Mouse (Mus musculus) heart, adult 2 months (tissue): ENCODE measurements at regions not wholly inside any gene's neighbourhood (a gene's known extent, or its start where the extent isn't known, plus 50 kb on each side); places are given as distances from the start of the nearest gene placed in this dataset.
A peak's percentile ranks its signal among the peaks of the same experiment; 100 is the strongest.

Experiments
- CTCF ChIP-seq: fragments of 200-600 bp; IDR thresholded peaks from 2 replicates; pipeline ENCODE4 v1.8.1; 2022; ENCODE audit warnings: antibody characterized with exemption, mild to moderate bottlenecking, moderate library complexity
- EP300 ChIP-seq: fragments of 200-500 bp; IDR thresholded peaks from 2 replicates; pipeline ENCODE4 v1.6.1; 2011; ENCODE audit warnings: low read depth, low read length, control low read depth; ENCODE audit not compliant: insufficient read depth
- POLR2A ChIP-seq: fragments of 200-500 bp; IDR thresholded peaks from 2 replicates; pipeline ENCODE4 v1.6.1; 2011; ENCODE audit warnings: mild to moderate bottlenecking, low read depth, low read length, control low read depth; ENCODE audit not compliant: insufficient read depth

- TF ChIP-seq CTCF (0 out of 2 replicates have a peak, but pooled peaks have one; percentile 98), POLR2A (no peak), EP300 (peak; percentile 83; the same call in 1 of the 2 replicates)
These were observed 86.5 kb upstream of the Creb1 start for GRCm38 (mm10) chr1:64445919-64446318.
